Mouse (Mus musculus): ENCODE measurements at regions not wholly inside any gene's neighbourhood (a gene's known extent, or its start where the extent isn't known, plus 50 kb on each side); places are given as distances from the start of the nearest gene placed in this dataset.

GRCm38 (mm10) chr14:45781850-45782249 lies 123.9 kb upstream of the Ddhd1 start:
- no peak for TF ChIP-seq POLR2A (IDR thresholded peaks at IDR 0.05; ENCODE audit: insufficient read depth, low read depth, low read length)
- no peak for TF ChIP-seq CTCF (IDR thresholded peaks at IDR 0.05; ENCODE audit: insufficient read depth, low read depth, low read length)
